Mouse (Mus musculus) adrenal gland, postnatal 25 days (tissue): ENCODE measurements around the gene Tnfsfm13. TPM values are rescaled to one million over a fixed set of nuclear protein-coding genes. Genes with fewer than 3 reads are reported as not detected.

Source experiments
- DNase-seq: peaks from one replicate; pipeline ENCODE4 v3.0.0; 2021; ENCODE audit warnings: mixed read lengths
- total RNA-seq: library from RNA; stranded (reverse); gene quantifications from 2 replicates; pipeline ENCODE4 v1.2.3, GENCODE M21; 2021

The Tnfsfm13 gene
- total RNA-seq, 1 experiment from 2014 or later, result 4.6 TPM

DNA sequence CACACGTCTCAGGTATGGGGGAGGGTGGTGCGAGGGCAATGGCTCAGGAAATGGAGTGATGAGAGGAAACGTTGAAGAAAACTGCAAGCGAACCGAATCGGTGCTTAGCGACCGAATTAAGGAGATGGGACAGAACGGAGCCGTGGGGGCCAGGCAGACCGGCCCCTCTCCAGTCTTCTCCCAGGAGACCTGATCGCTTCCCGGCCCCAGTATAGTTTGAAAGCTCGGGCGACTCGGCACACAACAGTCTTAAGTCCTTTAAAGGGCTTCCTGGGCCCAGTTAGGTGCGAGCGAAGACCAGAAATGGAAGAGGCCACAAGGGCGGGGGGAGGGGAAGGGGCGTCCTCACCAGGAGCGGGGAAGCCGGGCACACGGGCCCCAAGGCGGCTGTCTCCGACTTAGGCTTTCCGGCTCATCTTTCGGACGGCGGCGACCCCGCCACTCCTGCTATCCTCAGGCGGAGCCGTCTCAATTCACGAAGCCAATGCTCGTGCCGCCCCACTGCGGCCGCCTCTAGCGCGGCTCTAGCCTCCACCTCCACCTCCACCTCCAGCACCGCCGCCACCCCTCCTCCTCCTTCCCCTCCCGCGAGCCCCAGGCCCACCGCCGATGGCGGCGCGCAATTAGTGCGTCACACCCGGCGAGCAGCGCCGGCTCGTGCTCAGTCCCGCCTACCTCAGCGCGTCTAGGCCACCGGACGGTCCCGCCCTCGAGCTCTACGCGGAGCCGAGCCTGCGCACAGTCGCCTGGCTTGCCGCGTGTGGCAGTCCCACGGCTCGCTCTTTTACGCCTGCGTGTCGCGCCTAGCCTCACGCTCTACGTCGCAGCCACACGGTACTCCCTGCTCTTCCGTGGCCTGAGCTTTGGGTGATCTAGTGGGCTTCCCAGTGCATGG is 14.3 kb downstream of the Tnfsfm13 start, which contains the start of gene Senp3:
TSS of gene Senp3 (minus strand) at position 771 of the 895 bp plus-strand sequence.
- peak; percentile 97 for DNase-seq

DNA sequence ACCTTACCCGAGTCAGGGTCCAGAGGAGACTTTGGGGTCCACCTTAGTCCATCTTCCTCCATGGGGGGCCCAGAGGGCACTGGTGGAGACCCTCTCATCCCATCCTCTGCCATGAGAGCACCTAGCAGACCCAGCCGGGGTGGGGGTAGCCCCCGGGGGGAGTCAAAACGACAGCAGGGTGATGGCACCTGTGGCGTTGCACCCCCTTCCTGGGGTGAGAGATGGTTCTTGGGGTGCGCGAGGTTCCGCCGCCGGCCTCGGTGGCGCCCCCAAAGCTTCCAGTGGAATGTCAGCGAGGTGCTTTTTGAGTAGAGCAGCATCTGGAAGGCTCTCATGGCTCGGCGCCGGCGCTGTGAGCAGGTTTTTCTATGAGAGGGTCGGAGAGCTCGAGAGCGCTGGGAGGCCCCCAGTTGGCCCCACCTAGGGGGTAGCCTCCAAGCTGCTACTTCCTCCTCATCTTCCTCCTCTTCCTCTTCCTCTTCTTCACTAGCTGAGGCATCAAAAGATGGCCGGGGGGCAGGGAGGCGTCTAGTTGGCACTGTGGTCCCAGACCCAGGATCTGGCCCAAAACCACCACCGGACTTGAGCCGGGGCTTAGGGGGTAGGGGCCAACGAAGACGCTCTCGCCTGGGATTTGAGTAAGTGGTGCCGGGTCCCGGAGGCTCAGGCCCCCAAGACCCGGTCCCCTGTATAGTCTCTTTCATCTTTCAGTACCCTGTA is 15.6 kb downstream of the Tnfsfm13 start:
- DNase-seq, result no peak

DNA sequence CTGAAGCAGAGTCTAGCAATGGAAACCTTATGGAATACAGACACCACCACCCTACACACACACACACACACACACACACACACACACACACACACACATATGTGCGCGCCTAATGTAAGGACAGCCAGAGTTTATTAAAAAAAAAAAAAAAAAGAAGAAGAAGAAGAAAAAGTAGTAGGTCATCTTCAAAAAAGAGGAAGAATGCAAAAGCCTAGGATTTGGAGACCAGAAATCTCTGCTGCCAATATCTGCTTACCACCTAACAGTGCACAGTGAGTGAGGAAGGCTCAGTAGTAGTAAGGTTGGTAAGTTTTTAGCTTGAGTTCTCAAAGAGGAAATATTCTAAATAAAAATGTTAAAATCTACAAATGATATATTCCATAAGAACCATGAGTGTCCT is 16.8 kb downstream of the Tnfsfm13 start:
- DNase-seq, result no peak

DNA sequence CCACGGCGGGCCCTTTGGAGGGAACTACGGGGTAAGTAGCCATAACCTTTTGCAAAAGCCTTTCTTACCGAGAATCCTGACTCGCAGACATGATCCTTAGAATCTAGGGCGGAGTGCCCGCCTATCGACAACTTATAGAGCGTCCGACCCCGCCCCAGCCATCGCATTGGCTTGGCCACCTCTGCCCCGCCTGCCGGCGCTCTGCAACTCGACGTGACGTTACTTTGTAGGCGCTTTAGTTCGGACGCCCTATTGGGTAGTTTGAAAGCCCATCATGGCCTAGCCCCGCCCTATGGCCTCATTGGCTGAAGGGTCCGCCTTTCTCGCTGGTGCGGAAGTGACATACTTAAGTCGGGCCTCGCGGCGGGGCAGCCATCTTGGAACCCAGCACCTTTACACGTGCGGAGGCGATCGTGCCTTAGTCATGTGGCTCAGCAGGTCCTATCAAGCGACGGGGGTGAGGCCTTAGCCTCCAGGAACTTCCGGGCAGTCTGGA is 23.6 kb downstream of the Tnfsfm13 start, which contains the start of gene Eif4a1:
TSS of gene Eif4a1 (minus strand) at position 213 of the 496 bp plus-strand sequence.
- DNase-seq, result peak; percentile 98

DNA sequence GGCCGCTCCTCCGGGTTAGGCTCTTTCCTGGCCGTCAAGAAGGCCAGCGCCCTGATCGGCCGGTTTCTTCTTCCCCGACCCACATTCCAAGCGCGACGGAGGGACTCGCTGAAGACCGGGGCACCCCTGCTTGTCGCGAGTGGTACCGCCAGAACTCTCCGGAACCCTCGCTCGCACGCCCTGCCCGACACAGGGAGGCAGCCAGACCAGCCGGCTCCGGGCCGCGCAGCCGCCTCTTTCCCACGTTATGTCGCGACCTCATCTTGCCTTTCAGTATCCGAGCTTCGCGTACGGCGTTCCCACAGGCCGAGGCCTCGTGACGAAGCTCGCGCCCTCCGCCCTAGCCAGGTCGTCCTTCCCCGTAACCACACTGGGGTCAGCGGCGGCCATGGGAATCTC is 24.2 kb downstream of the Tnfsfm13 start:
- DNase-seq, result no peak

DNA sequence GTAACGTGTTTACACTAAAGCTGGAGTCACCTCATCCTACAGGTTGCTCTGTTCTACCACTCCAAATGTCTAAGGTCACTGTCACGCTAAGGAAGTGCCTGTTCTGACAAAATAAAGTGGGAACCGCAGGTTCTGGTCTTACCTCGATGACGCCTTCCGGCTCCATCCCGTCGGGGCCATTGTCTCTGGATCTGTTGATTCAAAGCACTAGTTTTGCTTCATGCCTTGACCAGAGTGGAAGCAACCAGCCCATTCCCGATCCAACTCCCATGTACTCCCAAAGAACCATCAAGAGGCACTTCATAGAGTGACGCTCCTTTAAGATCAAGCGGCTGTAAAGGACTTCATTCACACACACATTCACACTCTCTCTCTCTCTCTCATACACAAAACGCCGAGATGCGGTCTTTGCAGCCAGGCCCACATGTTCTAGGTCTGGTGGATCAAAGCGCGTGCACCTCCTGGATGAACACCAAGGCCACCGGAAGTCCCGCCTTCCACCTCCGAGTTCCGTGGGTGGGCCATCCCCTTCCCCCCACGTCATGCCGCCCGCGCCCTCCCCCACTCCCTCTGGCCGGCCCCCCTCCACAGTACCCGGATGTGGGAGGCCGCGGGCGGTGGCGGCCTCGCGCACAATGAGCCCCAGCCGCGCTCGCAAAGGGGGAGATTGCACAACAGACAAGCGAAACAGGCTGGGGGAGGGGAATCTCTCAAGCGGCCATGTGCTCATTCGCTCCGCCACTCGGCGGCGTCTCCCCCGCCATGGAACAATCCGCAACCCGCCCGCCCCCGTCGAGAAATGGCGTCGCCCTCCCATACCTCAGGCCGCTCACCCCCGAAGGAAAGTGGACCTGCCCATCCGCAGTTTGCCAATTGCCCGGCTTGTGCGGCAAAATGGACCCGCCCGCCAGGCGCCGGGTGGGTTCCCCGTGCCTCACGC is 24.8 kb downstream of the Tnfsfm13 start:
- peak; percentile 98 for DNase-seq

DNA sequence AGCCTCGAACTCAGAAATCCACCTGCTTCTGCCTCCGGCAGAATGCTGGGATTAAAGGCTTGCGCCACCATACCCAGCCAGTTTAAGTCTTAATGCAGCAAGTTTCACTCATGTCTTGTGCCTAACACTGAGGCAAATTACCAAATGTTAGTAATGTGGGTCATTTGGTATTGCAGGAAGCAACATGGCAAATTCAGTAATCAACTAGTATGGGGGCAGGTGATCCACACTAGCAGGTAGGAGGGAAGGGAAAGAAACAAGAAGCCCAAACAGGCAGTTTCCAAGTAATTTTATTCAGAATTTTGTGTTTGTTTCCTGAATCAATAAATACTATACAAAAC is 29.3 kb downstream of the Tnfsfm13 start:
- no peak for DNase-seq

DNA sequence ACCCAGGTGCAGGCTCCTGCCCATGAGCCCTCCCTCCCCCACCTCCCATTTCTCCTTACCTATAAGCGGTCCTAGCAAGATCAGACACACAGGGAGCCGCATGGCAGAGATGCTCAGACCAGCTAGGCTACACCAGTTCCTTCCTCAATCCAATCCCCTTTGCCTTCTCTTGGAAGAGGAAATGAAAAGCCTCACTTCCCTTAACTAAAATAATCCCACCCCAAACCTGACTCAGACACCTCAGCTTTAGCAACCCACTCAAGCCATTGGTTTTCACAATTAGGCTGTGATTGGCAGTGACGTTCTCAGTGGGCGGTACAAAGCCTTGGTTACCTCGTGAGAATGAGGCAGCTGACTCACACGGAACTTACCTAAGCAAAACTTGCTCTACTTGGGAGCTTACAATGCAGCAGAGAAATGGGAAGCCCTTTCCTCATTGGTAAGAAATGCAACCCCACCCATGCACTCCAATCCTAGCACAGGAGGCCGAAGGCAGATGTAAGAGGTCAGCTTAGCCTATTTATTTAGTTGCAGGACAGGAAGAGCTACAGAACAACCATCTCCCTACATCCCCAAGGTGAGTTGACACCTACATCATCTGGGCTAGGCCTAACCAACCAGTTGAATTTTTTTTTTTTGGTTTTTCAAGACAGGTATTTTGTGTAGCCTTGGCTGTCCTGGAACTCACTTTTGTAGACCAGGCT is 29.8 kb downstream of the Tnfsfm13 start, which contains the start of gene Cd68:
TSS of gene Cd68 (minus strand) at position 193 of the 704 bp plus-strand sequence.
- DNase-seq, result no peak

DNA sequence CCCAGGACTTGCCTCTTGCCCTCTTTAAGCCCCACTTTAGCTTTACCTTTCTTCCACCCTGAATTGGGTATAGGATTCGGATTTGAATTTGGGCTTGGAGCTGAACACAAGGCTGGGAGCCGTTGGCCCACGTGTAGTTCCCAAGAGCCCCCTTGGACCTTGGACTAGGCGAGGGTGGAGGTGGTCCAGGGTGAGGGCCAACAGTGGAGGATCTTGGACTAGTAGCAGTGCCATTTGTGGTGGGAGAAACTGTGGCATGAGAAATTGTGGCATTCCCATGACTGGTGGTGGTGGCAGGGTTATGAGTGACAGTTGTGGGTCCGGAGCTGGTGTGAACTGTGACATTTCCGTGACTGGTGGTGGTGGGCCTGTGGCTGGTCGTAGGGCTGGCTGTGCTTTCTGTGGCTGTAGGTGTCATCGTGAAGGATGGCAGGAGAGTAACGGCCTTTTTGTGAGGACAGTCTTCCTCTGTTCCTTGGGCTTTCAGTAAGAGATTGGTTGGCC is 30.4 kb downstream of the Tnfsfm13 start:
- DNase-seq, result no peak

DNA sequence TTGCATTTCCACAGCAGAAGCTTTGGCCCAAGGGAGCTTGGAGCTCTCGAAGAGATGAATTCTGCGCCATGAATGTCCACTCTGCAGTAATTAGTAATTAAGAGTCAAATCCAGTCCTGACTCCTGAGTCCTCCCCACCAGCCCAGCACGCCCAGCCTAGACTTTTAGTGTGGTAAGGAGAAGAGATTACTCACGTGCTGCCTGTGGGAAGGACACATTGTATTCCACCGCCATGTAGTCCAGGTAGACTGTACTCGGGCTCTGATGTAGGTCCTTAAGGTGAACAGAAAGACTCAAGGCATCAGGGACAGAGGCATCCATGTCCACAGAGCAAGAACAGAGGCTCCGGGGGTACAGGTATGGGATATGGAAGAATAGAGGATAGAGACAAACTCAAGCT is 31.1 kb downstream of the Tnfsfm13 start:
- no peak for DNase-seq

DNA sequence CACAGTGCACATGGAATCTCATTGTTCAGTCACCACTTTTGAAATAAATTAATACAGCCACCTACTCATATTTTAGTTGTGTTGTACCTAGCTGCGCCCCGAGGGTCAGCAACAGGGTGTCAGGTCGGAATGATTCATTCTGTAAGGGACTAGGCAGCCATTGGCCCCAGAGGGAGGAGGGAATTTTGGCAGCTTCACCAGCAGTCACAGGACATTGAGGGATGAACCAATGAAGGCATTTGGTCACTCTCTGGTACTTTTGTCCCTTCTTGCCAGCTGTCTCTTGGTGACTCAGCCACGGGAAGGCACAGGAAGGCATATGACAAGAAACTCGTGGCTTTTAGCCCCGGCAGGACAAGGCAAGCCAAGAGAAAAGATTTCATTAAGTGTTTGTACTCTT is 32.1 kb downstream of the Tnfsfm13 start:
- peak; percentile 51 for DNase-seq

DNA sequence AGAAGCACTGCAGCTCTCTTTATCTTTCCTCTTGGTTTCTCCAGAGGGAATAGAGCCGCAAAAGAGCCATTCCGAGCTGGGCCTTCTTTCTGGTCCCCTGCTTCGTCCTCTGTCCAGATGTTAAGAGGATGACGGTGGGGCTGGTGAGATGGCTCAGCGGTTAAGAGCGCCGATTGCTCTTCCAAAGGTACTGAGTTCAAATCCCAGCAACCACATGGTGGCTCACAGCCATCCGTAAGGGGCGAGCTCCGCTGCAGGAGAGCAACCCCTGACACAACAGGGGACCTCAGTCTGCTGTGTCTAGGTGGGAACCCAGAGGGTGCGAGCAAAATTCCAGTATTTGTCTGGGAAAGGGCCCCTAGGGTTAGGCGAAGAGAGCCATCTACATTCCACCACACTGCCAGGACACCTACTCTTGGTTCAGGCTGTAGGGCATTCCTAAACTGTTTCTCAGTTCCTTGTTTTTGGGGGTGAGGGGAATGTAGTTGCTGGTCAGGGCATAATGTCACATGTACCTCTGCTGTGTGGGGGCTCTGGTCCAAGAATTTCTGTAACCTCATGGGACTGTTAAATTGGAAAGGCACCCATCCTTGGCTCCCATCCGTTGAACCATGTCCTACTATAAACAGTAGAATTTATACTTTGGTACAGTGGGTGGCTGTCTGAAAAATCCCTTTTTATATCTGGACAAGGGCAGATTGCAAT is 32.8 kb downstream of the Tnfsfm13 start:
- DNase-seq, result peak; percentile 12

DNA sequence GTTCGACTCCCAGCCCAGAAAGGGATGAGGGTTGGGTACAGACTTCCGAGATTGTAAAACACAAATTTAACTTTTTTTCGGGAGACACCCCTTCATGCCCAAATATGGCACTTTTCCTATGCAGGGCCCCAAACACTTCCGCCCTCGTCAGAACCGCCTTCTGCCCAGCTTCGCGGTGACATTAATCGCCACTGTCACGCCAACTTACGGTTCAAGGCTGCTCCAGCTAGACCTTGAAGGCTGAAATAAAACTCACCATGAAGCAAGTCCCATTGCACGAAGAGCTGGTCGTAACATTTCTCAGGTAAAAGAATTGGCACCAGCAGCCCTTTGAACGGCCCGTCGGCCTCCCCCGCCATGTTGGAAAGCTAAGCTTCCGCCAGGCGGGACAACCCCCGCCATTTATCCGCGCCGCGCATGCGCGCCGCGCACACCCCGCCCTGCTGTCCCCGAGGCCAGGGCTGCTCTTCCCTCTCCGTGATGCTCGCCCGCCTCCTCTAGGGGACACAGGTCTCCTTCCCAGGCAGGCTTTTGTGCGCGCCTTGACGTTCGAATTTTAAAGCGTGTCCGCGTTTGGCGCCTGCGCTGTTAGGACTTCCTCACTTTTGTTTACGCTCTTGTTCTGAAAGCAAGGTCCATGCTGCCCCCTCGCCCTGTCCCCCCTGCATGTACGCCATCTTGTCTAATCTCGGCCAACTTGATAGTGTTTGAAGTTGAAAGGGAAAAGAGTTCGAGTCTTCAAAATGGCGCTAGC is 33.5 kb downstream of the Tnfsfm13 start, which contains the start of gene Mpdu1:
TSS of gene Mpdu1 (minus strand) at position 430 of the 754 bp plus-strand sequence.
- DNase-seq, result peak; percentile 91

DNA sequence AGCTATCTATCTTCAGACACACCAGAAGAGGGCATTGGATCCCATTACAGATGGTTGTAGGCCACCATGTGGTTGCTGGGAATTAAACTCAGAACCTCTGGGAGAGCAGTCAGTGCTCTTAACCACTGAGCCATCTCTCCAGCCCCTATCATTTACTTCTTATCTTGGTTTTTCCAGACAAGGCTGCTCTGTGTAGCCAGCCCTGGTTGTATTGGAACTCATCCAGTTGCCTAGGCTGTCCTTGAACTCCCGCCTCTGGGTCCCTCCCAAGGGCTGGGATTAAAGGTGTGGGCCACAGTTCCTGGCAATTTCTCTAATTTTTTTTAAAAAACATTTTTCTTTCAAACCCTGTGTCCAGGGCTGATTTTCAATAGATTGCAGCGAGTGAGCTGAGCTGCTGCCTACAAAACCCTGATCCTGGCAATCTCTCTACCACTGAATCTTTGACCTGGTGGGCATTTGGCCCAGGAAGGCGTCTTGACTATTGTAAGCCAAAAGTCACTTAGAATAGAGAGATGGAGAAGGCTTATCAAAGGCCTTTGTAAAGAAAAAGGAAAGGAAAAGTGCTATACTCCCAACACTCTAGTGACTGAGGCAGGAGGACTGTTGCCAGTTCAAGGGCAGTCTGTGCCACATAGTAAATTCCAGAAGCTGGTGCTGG is 34.5 kb downstream of the Tnfsfm13 start:
- DNase-seq, result peak; percentile 46

DNA sequence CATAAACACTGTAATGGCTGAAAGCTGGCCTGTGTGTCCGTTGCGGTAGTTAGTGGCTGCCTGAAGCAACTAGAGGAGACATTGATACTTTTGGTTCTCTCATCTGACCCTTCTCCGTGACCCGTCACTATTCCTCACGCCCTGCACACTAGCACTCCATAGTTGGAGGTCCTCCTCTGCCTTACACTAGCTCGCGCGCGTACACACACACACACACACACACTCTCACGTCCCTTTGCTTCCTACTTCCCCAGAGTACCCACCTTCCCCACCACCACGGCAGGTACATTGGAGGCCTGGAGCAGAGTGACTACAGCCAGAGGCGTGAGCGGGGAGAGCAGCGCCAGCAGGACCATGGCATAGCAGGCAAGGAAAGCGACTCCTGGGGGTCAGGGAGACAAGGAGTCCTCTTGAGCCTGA is 38.4 kb downstream of the Tnfsfm13 start:
- no peak for DNase-seq

DNA sequence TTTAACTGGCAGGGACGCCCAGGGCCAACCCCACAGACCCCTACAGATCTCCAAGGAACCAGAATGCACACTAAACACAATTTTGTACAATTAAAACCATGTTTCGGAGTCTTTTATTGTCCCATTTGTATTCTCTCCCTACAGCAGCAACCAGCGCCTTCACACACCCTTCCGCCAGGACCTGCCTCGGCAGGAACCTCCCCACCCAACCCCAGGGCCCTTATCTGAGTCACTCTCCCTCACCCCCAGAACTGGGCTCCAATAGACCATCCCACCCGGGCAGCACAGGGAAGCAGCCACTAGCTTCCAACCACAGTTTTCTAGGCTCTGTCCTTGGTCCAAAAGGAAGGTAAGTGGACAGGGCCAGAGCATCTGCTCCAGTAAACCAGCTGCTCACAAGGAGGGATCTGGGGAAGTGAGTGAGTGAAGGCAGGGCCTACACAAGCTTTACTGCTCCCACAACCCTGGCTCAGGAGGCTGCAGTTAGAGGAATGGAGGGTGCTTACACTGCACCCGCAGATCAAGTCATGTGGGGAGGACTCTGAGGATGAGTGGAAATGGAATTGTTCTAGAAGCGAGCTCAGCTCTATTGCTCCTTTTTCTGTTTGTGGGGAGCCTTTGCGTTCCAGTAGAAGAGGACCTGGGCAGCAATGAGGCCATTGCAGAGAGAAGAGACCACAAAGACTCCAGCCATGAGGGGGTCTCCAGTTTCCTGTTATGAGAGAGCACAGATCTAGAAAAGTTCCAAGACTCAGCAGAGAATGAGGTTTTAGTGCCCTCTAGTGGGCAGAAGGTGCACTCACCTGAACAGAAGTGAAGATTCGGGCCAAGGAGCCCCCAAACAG is 39.1 kb downstream of the Tnfsfm13 start:
- peak; percentile 18 for DNase-seq

DNA sequence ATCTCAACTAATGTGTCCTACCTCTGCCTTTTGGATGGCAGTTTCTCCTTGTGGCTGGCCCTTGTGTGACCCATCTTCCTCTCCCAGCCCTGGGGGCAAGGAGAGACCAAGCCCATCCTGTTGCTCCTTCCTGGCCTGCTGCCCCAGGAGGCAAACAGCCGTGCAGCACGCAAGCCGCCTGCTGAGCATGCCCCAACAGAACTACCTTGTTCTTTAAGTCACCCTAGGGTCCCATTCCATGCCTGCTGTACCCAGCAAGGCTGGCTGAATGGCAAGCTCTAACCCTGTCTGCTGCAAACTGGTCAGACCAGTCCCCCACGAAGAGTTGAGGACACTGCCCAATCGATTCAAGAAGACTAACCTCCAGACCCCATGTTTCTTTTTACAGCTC is 39.8 kb downstream of the Tnfsfm13 start:
- DNase-seq, result peak; percentile 13
